ENCODE assay signal across 17 mouse cellular contexts in the genomic region with DNA sequence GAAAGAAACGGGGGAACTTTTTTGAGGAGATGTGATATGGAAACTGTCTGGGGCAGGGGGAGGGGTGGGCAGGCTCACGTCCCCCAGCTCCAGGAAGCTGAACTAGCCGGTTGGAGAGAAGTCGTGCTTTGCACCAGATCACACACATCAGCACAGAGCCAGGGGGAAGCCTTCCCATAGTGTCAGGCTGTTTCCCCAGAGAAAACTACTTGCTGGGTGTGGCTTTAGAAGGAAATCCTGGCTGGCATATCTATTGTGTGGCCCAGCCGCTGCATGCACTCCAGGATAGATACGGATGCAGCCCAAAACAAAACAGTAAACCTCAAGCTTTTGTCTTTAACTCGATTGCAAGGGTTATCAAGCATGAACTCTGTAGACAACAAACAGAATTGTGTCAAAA. TPM values are rescaled to one million over a fixed set of nuclear protein-coding genes. Genes with fewer than 3 reads are reported as not detected.
A peak's percentile ranks its signal among the peaks of the same experiment; 100 is the strongest.
DNase-seq lines count a peak whose midpoint lies in the region; ATAC-seq and TF ChIP-seq lines count a peak whose summit lies in the region.
"Had no signal": no experiment of that assay in that cellular context is flagged by ENCODE, and none has a peak within 500 bp of the region (broad histone marks: within the 10 kb centered on the region; RNA-seq: fewer than 3 reads in every experiment).

No protein-coding gene starts in this region.

- 28% methylated on average over 7 of the region's 7 CpGs for WGBS in heart, embryonic 11.5 days (ENCODE audit: insufficient replicate concordance)
- WGBS in kidney, postnatal 0 days = 30% methylated on average over 7 of the region's 7 CpGs
- WGBS in neural tube, embryonic 15.5 days = 72% methylated on average over 7 of the region's 7 CpGs
- 68% methylated on average over 7 of the region's 7 CpGs for WGBS in forebrain, embryonic 16.5 days

- no peak overlapping the region for H3K27ac ChIP-seq in heart, embryonic 11.5 days (ENCODE audit: low read depth, low read length)
- H3K27ac ChIP-seq in kidney, postnatal 0 days = 0 out of 2 replicates have a peak overlapping the region, but pooled peaks have one; percentile 34
- H3K27ac ChIP-seq in neural tube, embryonic 15.5 days (replicated peaks) = no peak overlapping the region
- H3K27ac ChIP-seq in forebrain, embryonic 16.5 days (ENCODE audit: low read length) = no peak overlapping the region
- H3K27ac ChIP-seq: gastrocnemius, adult 2 months; hindbrain, postnatal 0 days; liver, embryonic 13.5 days; midbrain, embryonic 10.5 days; neural tube, embryonic 13.5 days had no signal

- ATAC-seq in heart, embryonic 11.5 days (replicated peaks; ENCODE audit: insufficient number of reproducible peaks, low FRiP score, low TSS enrichment) = no peak
- no peak; the same call in 1 of the 2 replicates for ATAC-seq in kidney, postnatal 0 days (replicated peaks; ENCODE audit: low FRiP score, low read depth)
- ATAC-seq in common myeloid progenitor, adult 5-6 weeks (replicated peaks; ENCODE audit: low read depth, poor library complexity, severe bottlenecking) = 0 out of 2 replicates have a peak, but pooled peaks have one; percentile 18
- no peak for ATAC-seq in neural tube, embryonic 15.5 days (ENCODE audit: low FRiP score)
- ATAC-seq in forebrain, embryonic 16.5 days = no peak
- ATAC-seq: forebrain, embryonic 14.5 days; hindbrain, postnatal 0 days had no signal

- no peaks in the 10 kb centered on the region for H3K36me3 ChIP-seq in heart, embryonic 11.5 days (ENCODE audit: control insufficient read depth, insufficient read depth, low read length)
- no peaks in the 10 kb centered on the region for H3K36me3 ChIP-seq in kidney, postnatal 0 days (ENCODE audit: insufficient read depth, low read length)
- H3K36me3 ChIP-seq in neural tube, embryonic 15.5 days = no peaks in the 10 kb centered on the region
- H3K36me3 ChIP-seq in forebrain, embryonic 16.5 days (ENCODE audit: control insufficient read depth, insufficient read depth) = no peaks in the 10 kb centered on the region
- H3K36me3 ChIP-seq: liver, embryonic 13.5 days; midbrain, embryonic 10.5 days; neural tube, embryonic 13.5 days had no signal

- no peak overlapping the region for H3K4me3 ChIP-seq in heart, embryonic 11.5 days (ENCODE audit: low read depth, low read length)
- no peak overlapping the region for H3K4me3 ChIP-seq in kidney, postnatal 0 days (replicated peaks; ENCODE audit: low read depth, low read length)
- no peak overlapping the region for H3K4me3 ChIP-seq in neural tube, embryonic 15.5 days (replicated peaks)
- no peak overlapping the region for H3K4me3 ChIP-seq in forebrain, embryonic 16.5 days (replicated peaks; ENCODE audit: low read length)
- H3K4me3 ChIP-seq: gastrocnemius, adult 2 months; liver, embryonic 13.5 days; midbrain, embryonic 10.5 days; neural tube, embryonic 13.5 days had no signal

- 0 out of 2 replicates have a peak overlapping the region, but pooled peaks have one; percentile 5 for H3K4me2 ChIP-seq in heart, embryonic 11.5 days
- no peak overlapping the region for H3K4me2 ChIP-seq in kidney, postnatal 0 days (ENCODE audit: low read length)
- H3K4me2 ChIP-seq in neural tube, embryonic 15.5 days = no peak overlapping the region
- H3K4me2 ChIP-seq in forebrain, embryonic 16.5 days (ENCODE audit: low read length) = no peak overlapping the region
- H3K4me2 ChIP-seq: liver, embryonic 13.5 days; neural tube, embryonic 13.5 days had no signal

- no peak for DNase-seq in heart, adult 18-20 months
- DNase-seq in kidney, postnatal 0 days (ENCODE audit: low spot score) = peak; percentile 51
- DNase-seq in kidney, adult 9 months = no peak
- DNase-seq in lung, postnatal 10 days = peak; percentile 59
- DNase-seq: cerebellum, postnatal 25 days; gastrocnemius, adult 2 months; left cerebral cortex, postnatal 4 days; liver, embryonic 13.5 days; thymus, adult 2 months had no signal

- H3K4me1 ChIP-seq in heart, embryonic 11.5 days (ENCODE audit: control insufficient read depth, insufficient read depth, low read length) = peaks cover 10% of the 10 kb centered on the region; the same call in 1 of the 2 replicates
- peaks cover 8% of the 10 kb centered on the region; the same call in 1 of the 2 replicates for H3K4me1 ChIP-seq in kidney, postnatal 0 days (replicated peaks; ENCODE audit: insufficient read depth, low read length)
- peaks cover 9% of the 10 kb centered on the region for H3K4me1 ChIP-seq in neural tube, embryonic 15.5 days
- 0 out of 2 replicates have a peak, but pooled peaks cover 3% of the 10 kb centered on the region for H3K4me1 ChIP-seq in forebrain, embryonic 16.5 days (replicated peaks; ENCODE audit: control insufficient read depth, insufficient read depth, low read length)
- H3K4me1 ChIP-seq: liver, embryonic 13.5 days had no signal

- no peaks in the 10 kb centered on the region for H3K9me3 ChIP-seq in heart, embryonic 11.5 days (replicated peaks; ENCODE audit: control insufficient read depth, low read length)
- no peaks in the 10 kb centered on the region for H3K9me3 ChIP-seq in kidney, postnatal 0 days (replicated peaks; ENCODE audit: low read length)
- H3K9me3 ChIP-seq in neural tube, embryonic 15.5 days (replicated peaks) = no peaks in the 10 kb centered on the region
- no peaks in the 10 kb centered on the region for H3K9me3 ChIP-seq in forebrain, embryonic 16.5 days (ENCODE audit: control insufficient read depth, low read length)
- H3K9me3 ChIP-seq: liver, embryonic 13.5 days; midbrain, embryonic 10.5 days; neural tube, embryonic 13.5 days had no signal

- H3K27me3 ChIP-seq in heart, embryonic 11.5 days (ENCODE audit: control insufficient read depth, insufficient read depth, low read length) = no peaks in the 10 kb centered on the region
- H3K27me3 ChIP-seq in kidney, postnatal 0 days (ENCODE audit: insufficient read depth, low read length) = no peaks in the 10 kb centered on the region
- H3K27me3 ChIP-seq in neural tube, embryonic 15.5 days (replicated peaks) = no peaks in the 10 kb centered on the region
- H3K27me3 ChIP-seq in forebrain, embryonic 16.5 days (replicated peaks; ENCODE audit: control insufficient read depth, insufficient read depth, low read length) = no peaks in the 10 kb centered on the region
- H3K27me3 ChIP-seq: neural tube, embryonic 13.5 days had no signal

- no peak for TF ChIP-seq CTCF in kidney, postnatal 0 days (IDR thresholded peaks at IDR 0.05; ENCODE audit: low read depth)

- H3K9ac ChIP-seq in heart, embryonic 11.5 days (ENCODE audit: low read depth, low read length) = no peak overlapping the region
- H3K9ac ChIP-seq in kidney, postnatal 0 days (ENCODE audit: low read depth, low read length) = no peak overlapping the region
- no peak overlapping the region for H3K9ac ChIP-seq in neural tube, embryonic 15.5 days (replicated peaks)
- H3K9ac ChIP-seq in forebrain, embryonic 16.5 days (replicated peaks; ENCODE audit: low read depth, low read length) = no peak overlapping the region
- H3K9ac ChIP-seq: liver, embryonic 13.5 days; neural tube, embryonic 13.5 days had no signal

RNA-seq across cellular contexts. Expression of a gene that starts 49.7 kb away (rescaled TPM):
- 25.7 and 33.0 TPM in 2 replicates for polyA plus RNA-seq in heart, embryonic 11.5 days (2014; fragmentation: Nextera tagmentation; extraction: Ambion mirVana)
- 10 to 100 TPM; 61.3 to 70.5 TPM for total RNA-seq in heart, adult 18-20 months (2021)
- 5.0 and 5.6 TPM in 2 replicates for polyA plus RNA-seq in kidney, postnatal 0 days (2015; fragmentation: Nextera tagmentation; extraction: Ambion mirVana)
- total RNA-seq in common myeloid progenitor, adult 5-6 weeks (2017) = 20.0 and 20.8 TPM in 2 replicates
- polyA plus RNA-seq in neural tube, embryonic 15.5 days (2015; fragmentation: Nextera tagmentation; extraction: Ambion mirVana) = 21.4 and 24.1 TPM in 2 replicates
- polyA plus RNA-seq in forebrain, embryonic 16.5 days (2015; fragmentation: Nextera tagmentation; extraction: Ambion mirVana) = 28.1 and 29.7 TPM in 2 replicates

Comparison
In these comparisons a context has a peak if more than half of its experiments do, and no peak if none do; other contexts are left out.
1. DNase-seq: peak in kidney, postnatal 0 days (single experiment) and lung, postnatal 10 days (single experiment); none in heart, adult 18-20 months (0 of 2) and kidney, adult 9 months (single experiment).